Mouse (Mus musculus) T-cell, adult 2 months (primary cell): ENCODE results near the gene Elmo1.

ENCODE experiments used
- DNase-seq: peaks from one replicate; pipeline ENCODE4 v3.0.0; 2022; ENCODE audit warnings: low spot score

Gene Elmo1

GRCm38 (mm10) chr13:20094916-20095700 lies 4.7 kb downstream of the Elmo1 start:
- DNase-seq: peak; percentile 34

GRCm38 (mm10) chr13:20097006-20097617 lies 6.7 kb downstream of the Elmo1 start:
- no peak for DNase-seq

- peak; percentile 37 for DNase-seq
Observed at GRCm38 (mm10) chr13:20097934-20098593, 7.7 kb downstream of the Elmo1 start.

GRCm38 (mm10) chr13:20098594-20098965 lies 8.2 kb downstream of the Elmo1 start:
- no peak for DNase-seq

- no peak for DNase-seq
Observed at GRCm38 (mm10) chr13:20099546-20099945, 9.2 kb downstream of the Elmo1 start.

GRCm38 (mm10) chr13:20100357-20100756 lies 10.0 kb downstream of the Elmo1 start:
- DNase-seq: no peak

DNA sequence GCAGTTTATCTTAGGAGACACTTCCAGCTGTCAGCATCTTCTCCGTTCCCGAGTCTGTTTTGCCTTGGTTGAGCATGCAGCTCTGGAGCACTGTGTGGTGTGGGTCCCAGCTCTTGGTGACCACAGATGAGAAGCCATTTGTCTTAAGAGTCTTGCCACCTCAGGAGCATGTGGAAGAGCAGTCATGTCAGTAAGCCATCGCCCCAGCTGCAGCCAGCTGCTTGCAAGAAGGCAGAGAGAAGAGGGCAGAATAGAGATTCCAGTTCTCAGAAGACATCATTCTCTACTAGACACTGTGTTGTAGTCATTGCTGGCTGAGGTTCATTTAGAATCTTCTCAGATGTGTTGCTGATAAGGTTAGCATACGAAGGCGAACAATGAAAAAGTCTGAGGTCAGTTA lies 11.3 kb downstream of the Elmo1 start:
- no peak for DNase-seq

DNA sequence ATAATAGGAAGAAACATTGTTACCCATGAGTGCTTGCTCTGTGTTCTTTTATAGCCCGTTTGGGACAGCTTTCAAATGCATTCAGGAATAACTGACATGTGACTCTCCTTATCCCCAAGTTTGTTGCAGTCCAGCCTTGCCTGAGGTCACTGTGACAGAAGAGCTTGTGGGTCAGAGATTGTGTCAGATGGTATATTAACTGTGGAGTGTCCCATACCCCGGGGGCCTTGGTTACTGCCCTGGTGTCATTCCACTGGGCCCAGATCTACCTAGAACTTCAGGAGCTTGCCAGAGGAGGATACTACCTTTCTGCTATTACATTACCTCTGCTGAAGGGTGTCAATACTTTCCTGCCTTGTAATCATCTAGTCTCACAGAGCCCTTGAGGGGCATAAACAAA lies 14.4 kb downstream of the Elmo1 start:
- no peak for DNase-seq

DNA sequence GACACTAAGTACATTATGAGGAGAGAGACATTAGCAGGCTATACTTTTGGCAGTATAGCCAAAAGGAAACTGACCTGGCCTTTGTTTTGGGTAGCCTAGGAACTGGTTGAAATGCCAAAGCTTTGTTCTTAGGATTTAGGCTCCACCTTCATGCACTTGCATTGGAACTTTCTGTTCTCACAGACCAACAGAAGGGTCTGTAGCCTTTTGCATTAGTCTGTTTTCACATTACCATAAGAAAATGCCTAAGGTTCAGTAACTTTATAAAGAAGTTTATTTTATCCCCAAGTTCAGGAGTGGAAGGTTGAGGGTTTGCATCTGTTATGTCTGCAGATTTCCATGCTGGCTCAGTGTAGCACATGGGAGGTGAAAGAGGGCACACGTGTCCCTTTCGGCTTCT lies 15.6 kb downstream of the Elmo1 start:
- no peak for DNase-seq

GRCm38 (mm10) chr13:20107953-20108498 lies 17.6 kb downstream of the Elmo1 start:
- DNase-seq: no peak

DNA sequence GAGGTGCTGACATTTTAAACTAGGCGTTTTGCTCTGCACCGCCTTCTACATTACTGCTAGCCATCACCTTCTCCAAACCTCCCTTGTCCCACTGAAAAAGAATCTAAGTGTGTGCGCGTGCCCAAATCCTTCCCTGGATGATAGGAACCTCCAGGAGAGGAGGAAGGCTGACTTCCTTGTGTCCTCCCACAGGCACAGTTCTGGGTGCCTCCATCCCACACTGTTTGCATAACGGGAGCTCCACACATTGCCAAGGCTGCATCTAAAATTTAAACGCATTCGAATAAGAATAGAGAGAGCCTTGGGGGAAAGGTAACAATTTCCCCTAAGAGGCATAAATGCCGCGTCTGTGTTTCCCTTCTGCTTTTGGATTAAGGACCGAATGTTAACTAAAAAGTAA lies 18.6 kb downstream of the Elmo1 start:
- DNase-seq: no peak

DNA sequence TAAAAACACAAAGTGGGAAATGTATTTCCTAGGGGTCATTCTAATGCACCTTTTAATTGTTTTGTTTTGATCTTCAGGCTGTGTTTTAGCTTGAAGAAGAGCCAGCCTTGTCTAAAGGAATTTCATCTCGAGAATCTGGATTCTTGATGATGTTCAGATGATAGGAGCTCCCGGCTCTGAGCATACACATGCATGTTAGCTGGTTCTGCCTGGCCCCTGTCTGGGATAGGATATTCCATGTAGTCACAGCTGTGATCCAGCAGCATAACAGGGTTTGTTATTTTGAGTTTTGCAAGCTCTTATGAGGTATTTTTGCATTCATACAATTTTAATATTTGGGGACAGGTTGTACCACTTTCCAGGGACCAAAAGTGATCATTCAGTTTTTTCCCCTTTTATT lies 19.1 kb downstream of the Elmo1 start:
- DNase-seq: no peak

DNA sequence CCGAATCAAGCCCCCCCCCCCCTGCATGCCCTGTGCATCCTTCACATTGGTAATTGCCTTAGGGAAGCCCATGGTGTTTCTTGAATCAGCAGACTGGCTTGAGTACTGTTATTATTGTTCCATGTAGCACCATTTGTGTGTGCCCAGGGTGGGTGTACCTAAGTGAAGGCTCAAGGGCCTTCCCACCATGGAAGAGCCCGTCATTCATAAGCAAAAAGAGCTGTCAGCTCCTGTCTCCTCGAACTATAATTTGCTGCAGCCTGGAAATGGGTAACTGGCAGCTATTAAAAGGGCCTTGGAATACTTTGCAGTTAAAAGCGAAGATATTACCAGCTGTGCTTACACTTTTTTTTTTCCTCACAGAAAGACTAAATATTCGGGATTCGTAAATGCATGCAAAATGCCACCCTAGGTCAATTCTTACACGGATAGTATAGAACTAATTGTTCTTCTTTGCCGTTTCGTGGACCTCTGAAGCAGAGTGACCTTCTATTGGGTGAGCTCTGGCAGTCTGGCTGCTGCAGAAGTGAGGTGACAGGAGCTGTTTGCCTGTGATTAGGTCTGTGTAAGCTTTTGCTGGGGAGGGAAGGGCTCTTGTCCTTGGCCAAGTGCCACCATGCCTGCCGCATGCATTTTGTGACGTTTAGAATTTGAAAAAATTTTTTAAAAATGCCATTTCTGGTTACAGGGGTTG lies 19.7 kb downstream of the Elmo1 start:
- DNase-seq: no peak

GRCm38 (mm10) chr13:20111256-20111800 lies 20.9 kb downstream of the Elmo1 start:
- DNase-seq: no peak

- no peak for DNase-seq
Observed at GRCm38 (mm10) chr13:20115131-20115907, 24.9 kb downstream of the Elmo1 start.

DNA sequence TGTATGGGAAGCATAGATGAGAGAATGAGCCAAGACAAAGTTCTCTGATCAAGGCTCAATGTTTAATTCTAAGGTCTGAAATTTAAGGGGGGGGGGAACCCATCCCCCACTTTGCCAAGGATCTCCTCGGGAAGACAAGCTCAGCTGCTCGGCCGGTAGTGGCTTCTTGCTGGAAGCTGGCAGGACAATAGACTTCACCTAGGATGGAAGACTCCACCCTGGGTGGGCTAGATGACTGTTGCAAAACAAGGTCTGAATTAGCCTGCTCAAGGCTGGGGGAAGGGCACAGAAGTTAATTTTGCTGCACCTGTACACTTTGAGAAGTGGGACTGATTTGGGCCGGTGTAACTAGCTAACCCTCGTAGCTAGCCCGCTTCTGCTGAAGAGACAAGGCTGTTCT lies 25.6 kb downstream of the Elmo1 start:
- DNase-seq: no peak

DNA sequence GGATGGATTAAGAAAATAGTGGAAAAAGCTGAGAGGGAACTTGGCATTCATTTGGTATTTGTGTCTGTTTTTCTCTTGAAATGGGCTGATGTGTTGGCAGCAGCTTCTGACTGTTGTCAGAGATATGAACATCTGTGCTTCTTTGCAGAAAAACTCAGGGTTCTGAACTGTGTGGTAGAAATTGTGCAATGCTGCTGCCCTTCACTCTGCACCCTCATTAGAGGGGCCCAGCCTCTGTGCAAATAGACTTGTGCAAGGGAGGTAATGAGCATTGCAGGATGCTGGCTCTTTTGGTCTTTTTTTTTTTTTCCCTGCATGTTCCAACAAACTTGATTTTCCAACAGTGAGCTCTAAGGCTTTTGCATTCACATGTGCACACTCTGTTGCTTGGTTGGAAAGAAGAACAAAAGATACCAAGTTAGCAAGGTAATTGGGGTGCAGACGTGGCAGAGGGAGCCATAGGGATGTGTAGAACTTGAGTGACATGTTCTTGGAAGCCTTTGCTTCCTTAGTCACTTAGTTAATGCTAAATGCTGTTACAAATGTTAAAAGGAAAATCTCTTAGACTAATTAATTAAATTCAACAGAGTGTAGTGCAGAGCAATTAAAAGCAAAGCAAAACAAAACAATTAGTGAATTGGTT lies 26.6 kb downstream of the Elmo1 start:
- no peak for DNase-seq

DNA sequence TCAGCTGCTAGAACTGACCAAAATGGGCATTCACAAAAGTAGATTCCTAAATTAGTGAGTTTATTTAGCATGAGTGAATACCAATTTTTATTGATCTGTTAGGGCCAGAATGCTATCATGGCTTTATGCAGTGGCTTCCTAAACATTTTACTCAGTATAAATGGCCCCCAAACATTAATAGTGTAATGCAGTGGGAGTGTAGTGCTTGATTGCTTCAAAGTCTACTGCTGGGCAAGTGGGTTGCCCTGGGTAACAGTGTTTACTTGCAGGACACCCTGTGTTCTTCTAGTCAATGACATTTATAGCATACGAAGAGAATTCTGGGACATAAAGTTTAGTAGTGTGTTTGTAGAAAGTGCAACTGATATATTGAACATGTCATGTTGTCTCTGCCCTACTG lies 27.3 kb downstream of the Elmo1 start:
- DNase-seq: no peak

- DNase-seq: no peak
Observed at GRCm38 (mm10) chr13:20118909-20119308, 28.5 kb downstream of the Elmo1 start.

DNA sequence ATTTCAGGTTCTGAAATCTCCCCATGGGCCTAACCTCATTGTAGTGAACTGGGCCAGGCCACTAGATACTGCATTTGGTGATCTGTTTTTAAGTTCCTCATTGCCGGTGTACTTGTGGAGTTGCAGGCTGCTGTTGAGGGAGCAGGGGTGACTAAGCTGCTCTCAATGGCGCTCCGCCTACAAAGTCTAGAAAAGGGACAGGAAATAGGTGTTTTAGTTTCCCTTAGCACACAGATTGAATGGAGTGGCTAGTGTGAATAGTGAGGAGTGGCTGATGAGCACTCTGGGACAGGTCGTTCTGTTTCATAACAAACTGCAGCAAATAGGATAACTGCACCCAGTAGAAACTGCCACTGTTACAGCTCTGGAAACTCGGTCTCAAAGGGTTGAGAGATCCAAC lies 30.3 kb downstream of the Elmo1 start:
- peak; percentile 51 for DNase-seq
